Mouse (Mus musculus) Patski (cell line): ENCODE measurements at regions not wholly inside any gene's neighbourhood (a gene's known extent, or its start where the extent isn't known, plus 50 kb on each side); places are given as distances from the start of the nearest gene placed in this dataset.

Experiments used
- ATAC-seq: fragments of 100-300 bp; one replicate; pipeline ENCODE4 v1.8.0; 2021
- CTCF ChIA-PET: fragments of 350-600 bp; sonication (Branson Sonifier 250); formaldehyde crosslinking; loops from one replicate; lab custom pipeline; 2022; ENCODE audit warnings: inconsistent platforms; lab: Charles Lee
- POLR2A ChIA-PET: fragments of 350-600 bp; sonication (Branson Sonifier 250); formaldehyde crosslinking; loops from one replicate; lab custom pipeline; 2022; ENCODE audit warnings: antibody characterized with exemption, inconsistent platforms; lab: Charles Lee
- DNase-seq: peaks from one replicate; pipeline ENCODE4 v3.0.0-alpha.2; 2011; ENCODE audit warnings: low read depth, low spot score
- H3K27me3 ChIP-seq: fragments of 371-371 bp; one replicate; pipeline ENCODE4 v1.5.1; 2021
- CTCF ChIP-seq: fragments of 100-300 bp; IDR thresholded peaks from one replicate; pipeline ENCODE4 v1.5.1; 2021
- in situ Hi-C: fragments of 300-500 bp; cut with MboI; formaldehyde crosslinking; loops from 3 replicates; pipeline ENCODE4 v1.11.1; 2018; ENCODE audit warnings: low pct_unique_long_range_greater_than_20kb, mixed read lengths

GRCm38 (mm10) chrX:45340661-45341060 lies 250.0 kb downstream of the Prr32 start:
- DNase-seq (no peak), ATAC-seq (no peak)
- peaks cover 17% of the 10 kb centered on the region for H3K27me3 ChIP-seq
- CTCF ChIA-PET = interaction anchor here (0.6 kb wide), 1 partner anchor 147 kb away, joined by 3 read pairs; no protein-coding TSS in a partner anchor
- in situ Hi-C loops = no loop called here
- peak; percentile 35 for TF ChIP-seq CTCF
- POLR2A ChIA-PET = no interaction called here
